Mouse (Mus musculus): ENCODE measurements around the gene Gk.

- TF ChIP-seq CTCF (conservative IDR thresholded peaks at IDR 0.05; ENCODE audit: insufficient read depth, insufficient read length, low read depth, low read length), result no peak
- no peak for TF ChIP-seq POLR2A (IDR thresholded peaks at IDR 0.05; ENCODE audit: low read depth, low read length)
Measured at GRCm38 (mm10) chrX:85710399-85710798, 66.2 kb downstream of the Gk start.
